Mouse (Mus musculus) adrenal gland, postnatal 14 days (tissue): ENCODE results near the gene Tbca. TPM values are rescaled to one million over a fixed set of nuclear protein-coding genes. Genes with fewer than 3 reads are reported as not detected.
A peak's percentile ranks its signal among the peaks of the same experiment; 100 is the strongest.

Experiments used
- DNase-seq: peaks from one replicate; pipeline ENCODE4 v3.0.0; 2021; ENCODE audit warnings: mixed read lengths
- total RNA-seq: library from RNA; stranded (reverse); gene quantifications from 2 replicates; pipeline ENCODE4 v1.2.3, GENCODE M21; 2021

The Tbca gene
- total RNA-seq, 1 experiment from 2014 or later = 213 TPM

- DNase-seq = peak; percentile 38
Observed at GRCm38 (mm10) chr13:94877991-94878745, 89.5 kb downstream of the Tbca start.

- DNase-seq = no peak
Observed at GRCm38 (mm10) chr13:94881201-94881600, 92.5 kb downstream of the Tbca start.

GRCm38 (mm10) chr13:94882221-94882620 is 93.5 kb downstream of the Tbca start:
- DNase-seq = no peak

- no peak for DNase-seq
Observed at GRCm38 (mm10) chr13:94882711-94883145, 94.0 kb downstream of the Tbca start.

- DNase-seq = peak; percentile 35
Observed at GRCm38 (mm10) chr13:94883163-94883965, 94.7 kb downstream of the Tbca start.

GRCm38 (mm10) chr13:94883966-94884960 is 95.6 kb downstream of the Tbca start:
- DNase-seq = no peak

GRCm38 (mm10) chr13:94885291-94886235 is 96.9 kb downstream of the Tbca start:
- peak; percentile 34 for DNase-seq

Other genes starting within 250 kb of the Tbca start
- gene Otp, start 86.7 kb downstream of the Tbca start, total RNA-seq = not detected in 2 replicates
- gene Wdr41, start 187.4 kb downstream of the Tbca start, total RNA-seq = 17.2 and 19.5 TPM in 2 replicates